Mouse (Mus musculus): ENCODE measurements around the gene Uts2r. TPM values are rescaled to one million over a fixed set of nuclear protein-coding genes. Genes with fewer than 3 reads are reported as not detected.
A peak's percentile ranks its signal among the peaks of the same experiment; 100 is the strongest.

Gene Uts2r
- polyA plus RNA-seq, 1 experiment from 2014 or later = not detected

GRCm38 (mm10) chr11:121148193-121148592, 11.9 kb upstream of the Uts2r start:
- Histone ChIP-seq H3K36me3 (ENCODE audit: control insufficient read depth, insufficient read depth, low read length) (no peaks in the 10 kb centered on the region), H3K4me1 (ENCODE audit: control insufficient read depth, insufficient read depth, low read length) (no peaks in the 10 kb centered on the region), H3K4me3 (ENCODE audit: low read depth, low read length) (no peak overlapping the region), H3K9me3 (replicated peaks; ENCODE audit: control insufficient read depth, low read length) (no peaks in the 10 kb centered on the region), H3K4me2 (ENCODE audit: low read length) (no peak overlapping the region), H3K9ac (ENCODE audit: low read length) (no peak overlapping the region), H3K27ac (ENCODE audit: low read depth, low read length) (no peak overlapping the region), H3K27me3 (replicated peaks; ENCODE audit: control insufficient read depth, insufficient read depth, low read length) (no peaks in the 10 kb centered on the region)
- ATAC-seq = no peak
- WGBS = 84% methylated on average over 3 of the region's 3 CpGs
- DNase-seq (ENCODE audit: low spot score) = no peak

- DNase-seq (ENCODE audit: low spot score) (no peak), ATAC-seq (no peak)
- 14% methylated on average over 4 of the region's 4 CpGs for WGBS
- Histone ChIP-seq H3K4me3 (ENCODE audit: low read depth, low read length) (no peak overlapping the region), H3K4me2 (ENCODE audit: low read length) (no peak overlapping the region), H3K9ac (ENCODE audit: low read length) (no peak overlapping the region), H3K36me3 (ENCODE audit: control insufficient read depth, insufficient read depth, low read length) (no peaks in the 10 kb centered on the region), H3K9me3 (replicated peaks; ENCODE audit: control insufficient read depth, low read length) (no peaks in the 10 kb centered on the region), H3K4me1 (ENCODE audit: control insufficient read depth, insufficient read depth, low read length) (no peaks in the 10 kb centered on the region), H3K27me3 (replicated peaks; ENCODE audit: control insufficient read depth, insufficient read depth, low read length) (peaks cover 26% of the 10 kb centered on the region), H3K27ac (ENCODE audit: low read depth, low read length) (no peak overlapping the region)
Measured at GRCm38 (mm10) chr11:121154203-121154602, 5.9 kb upstream of the Uts2r start.

- Histone ChIP-seq H3K4me1 (ENCODE audit: control insufficient read depth, insufficient read depth, low read length) (no peaks in the 10 kb centered on the region), H3K27ac (ENCODE audit: low read depth, low read length) (no peak overlapping the region), H3K9me3 (replicated peaks; ENCODE audit: control insufficient read depth, low read length) (no peaks in the 10 kb centered on the region), H3K9ac (ENCODE audit: low read length) (no peak overlapping the region), H3K4me3 (ENCODE audit: low read depth, low read length) (peak overlapping the region; percentile 31), H3K36me3 (ENCODE audit: control insufficient read depth, insufficient read depth, low read length) (no peaks in the 10 kb centered on the region), H3K4me2 (ENCODE audit: low read length) (peak overlapping the region; percentile 58), H3K27me3 (replicated peaks; ENCODE audit: control insufficient read depth, insufficient read depth, low read length) (peaks cover 26% of the 10 kb centered on the region)
- 2% methylated on average over 45 of the region's 45 CpGs for WGBS
- peak; percentile 48 for DNase-seq (ENCODE audit: low spot score)
- ATAC-seq = no peak
Measured at GRCm38 (mm10) chr11:121156411-121156891, 3.6 kb upstream of the Uts2r start.

GRCm38 (mm10) chr11:121160636-121161346, 720 bp downstream of the Uts2r start:
- H3K9ac ChIP-seq (ENCODE audit: low read length) = no peak overlapping the region
- H3K27ac ChIP-seq (ENCODE audit: low read depth, low read length) = no peak overlapping the region
- peaks cover 20% of the 10 kb centered on the region for H3K27me3 ChIP-seq (replicated peaks; ENCODE audit: control insufficient read depth, insufficient read depth, low read length)
- no peaks in the 10 kb centered on the region for H3K4me1 ChIP-seq (ENCODE audit: control insufficient read depth, insufficient read depth, low read length)
- H3K9me3 ChIP-seq (replicated peaks; ENCODE audit: control insufficient read depth, low read length) = no peaks in the 10 kb centered on the region
- no peak for ATAC-seq
- H3K36me3 ChIP-seq (ENCODE audit: control insufficient read depth, insufficient read depth, low read length) = no peaks in the 10 kb centered on the region
- H3K4me2 ChIP-seq (ENCODE audit: low read length) = no peak overlapping the region
- no peak for DNase-seq (ENCODE audit: low spot score)
- 94% methylated on average over 26 of the region's 26 CpGs for WGBS
- no peak overlapping the region for H3K4me3 ChIP-seq (ENCODE audit: low read depth, low read length)

- H3K9ac ChIP-seq (ENCODE audit: low read length) = no peak overlapping the region
- no peak overlapping the region for H3K27ac ChIP-seq (ENCODE audit: low read depth, low read length)
- DNase-seq (ENCODE audit: low spot score) (no peak), ATAC-seq (no peak)
- no peaks in the 10 kb centered on the region for H3K9me3 ChIP-seq (replicated peaks; ENCODE audit: control insufficient read depth, low read length)
- H3K4me3 ChIP-seq (ENCODE audit: low read depth, low read length) = no peak overlapping the region
- H3K36me3 ChIP-seq (ENCODE audit: control insufficient read depth, insufficient read depth, low read length) = no peaks in the 10 kb centered on the region
- H3K27me3 ChIP-seq (replicated peaks; ENCODE audit: control insufficient read depth, insufficient read depth, low read length) = no peaks in the 10 kb centered on the region
- no peak overlapping the region for H3K4me2 ChIP-seq (ENCODE audit: low read length)
- WGBS = 86% methylated on average over 4 of the region's 4 CpGs
- H3K4me1 ChIP-seq (ENCODE audit: control insufficient read depth, insufficient read depth, low read length) = no peaks in the 10 kb centered on the region
Measured at GRCm38 (mm10) chr11:121163751-121164150, 3.7 kb downstream of the Uts2r start.

GRCm38 (mm10) chr11:121173203-121173602, 13.1 kb downstream of the Uts2r start:
- H3K36me3 ChIP-seq (ENCODE audit: control insufficient read depth, insufficient read depth, low read length) = no peaks in the 10 kb centered on the region
- no peak for ATAC-seq
- no peak overlapping the region for H3K4me3 ChIP-seq (ENCODE audit: low read depth, low read length)
- WGBS = 79% methylated on average over 5 of the region's 5 CpGs
- H3K4me2 ChIP-seq (ENCODE audit: low read length) = no peak overlapping the region
- no peaks in the 10 kb centered on the region for H3K9me3 ChIP-seq (replicated peaks; ENCODE audit: control insufficient read depth, low read length)
- H3K9ac ChIP-seq (ENCODE audit: low read length) = no peak overlapping the region
- peaks cover 5% of the 10 kb centered on the region for H3K4me1 ChIP-seq (ENCODE audit: control insufficient read depth, insufficient read depth, low read length)
- DNase-seq (ENCODE audit: low spot score) = no peak
- no peaks in the 10 kb centered on the region for H3K27me3 ChIP-seq (replicated peaks; ENCODE audit: control insufficient read depth, insufficient read depth, low read length)
- H3K27ac ChIP-seq (ENCODE audit: low read depth, low read length) = no peak overlapping the region

- no peak overlapping the region for H3K4me3 ChIP-seq (ENCODE audit: low read depth, low read length)
- peak; percentile 28 for DNase-seq (ENCODE audit: low spot score)
- H3K4me2 ChIP-seq (ENCODE audit: low read length) = no peak overlapping the region
- H3K27me3 ChIP-seq (replicated peaks; ENCODE audit: control insufficient read depth, insufficient read depth, low read length) = no peaks in the 10 kb centered on the region
- 36% methylated on average over 3 of the region's 3 CpGs for WGBS
- H3K27ac ChIP-seq (ENCODE audit: low read depth, low read length) = no peak overlapping the region
- H3K9ac ChIP-seq (ENCODE audit: low read length) = no peak overlapping the region
- H3K9me3 ChIP-seq (replicated peaks; ENCODE audit: control insufficient read depth, low read length) = no peaks in the 10 kb centered on the region
- ATAC-seq = no peak
- H3K4me1 ChIP-seq (ENCODE audit: control insufficient read depth, insufficient read depth, low read length) = peaks cover 5% of the 10 kb centered on the region
- H3K36me3 ChIP-seq (ENCODE audit: control insufficient read depth, insufficient read depth, low read length) = no peaks in the 10 kb centered on the region
Measured at GRCm38 (mm10) chr11:121174234-121174633, 14.2 kb downstream of the Uts2r start.

GRCm38 (mm10) chr11:121176285-121177270, 16.5 kb downstream of the Uts2r start:
- H3K9me3 ChIP-seq (replicated peaks; ENCODE audit: control insufficient read depth, low read length) = no peaks in the 10 kb centered on the region
- H3K4me3 ChIP-seq (ENCODE audit: low read depth, low read length) = no peak overlapping the region
- no peak overlapping the region for H3K27ac ChIP-seq (ENCODE audit: low read depth, low read length)
- no peaks in the 10 kb centered on the region for H3K36me3 ChIP-seq (ENCODE audit: control insufficient read depth, insufficient read depth, low read length)
- H3K4me1 ChIP-seq (ENCODE audit: control insufficient read depth, insufficient read depth, low read length) = peaks cover 5% of the 10 kb centered on the region
- no peaks in the 10 kb centered on the region for H3K27me3 ChIP-seq (replicated peaks; ENCODE audit: control insufficient read depth, insufficient read depth, low read length)
- DNase-seq (ENCODE audit: low spot score) (peak; percentile 65), ATAC-seq (0 out of 2 replicates have a peak, but pooled peaks have one; percentile 46)
- 61% methylated on average over 12 of the region's 12 CpGs for WGBS
- no peak overlapping the region for H3K4me2 ChIP-seq (ENCODE audit: low read length)
- H3K9ac ChIP-seq (ENCODE audit: low read length) = no peak overlapping the region
